In genomic region chr6:89448736-89449135, GRCm38 (mm10) we compare ENCODE assay signal across 22 mouse cellular contexts.
DNase-seq lines count a peak whose midpoint lies in the region; ATAC-seq and TF ChIP-seq lines count a peak whose summit lies in the region.
"Had no signal": no experiment of that assay in that cellular context is flagged by ENCODE, and none has a peak within 500 bp of the region (broad histone marks: within the 10 kb centered on the region; RNA-seq: fewer than 3 reads in every experiment).

No protein-coding gene starts in this region.

- no peaks in the 10 kb centered on the region for H3K9me3 ChIP-seq in liver, embryonic 15.5 days (replicated peaks)
- H3K9me3 ChIP-seq in MEL (replicated peaks; ENCODE audit: insufficient read depth, low read length), result no peaks in the 10 kb centered on the region
- no peaks in the 10 kb centered on the region for H3K9me3 ChIP-seq in limb, embryonic 14.5 days (ENCODE audit: control insufficient read depth, low read length)
- H3K9me3 ChIP-seq: forebrain, embryonic 12.5 days; heart, embryonic 13.5 days; midbrain, embryonic 12.5 days; stomach, embryonic 15.5 days had no signal

- no peak for TF ChIP-seq EP300 in MEL (IDR thresholded peaks at IDR 0.05; ENCODE audit: low read depth in 1 of 2, low read length in 2 of 2)

- no peak overlapping the region for H3K27ac ChIP-seq in liver, embryonic 15.5 days (replicated peaks)
- no peak overlapping the region for H3K27ac ChIP-seq in MEL (ENCODE audit: control insufficient read depth, low read depth, low read length)
- H3K27ac ChIP-seq in bone marrow macrophage, adult 2 months (ENCODE audit: insufficient read depth, low read depth, low read length), result peak overlapping the region; percentile 65
- H3K27ac ChIP-seq in limb, embryonic 14.5 days (replicated peaks; ENCODE audit: low read depth, low read length), result no peak overlapping the region
- H3K27ac ChIP-seq in cerebellum, adult 2 months (ENCODE audit: insufficient read depth, low read length), result no peak overlapping the region
- H3K27ac ChIP-seq: forebrain, embryonic 12.5 days; heart, embryonic 13.5 days; hindbrain, postnatal 0 days; midbrain, embryonic 12.5 days; stomach, embryonic 15.5 days had no signal

- TF ChIP-seq POLR2A in MEL (IDR thresholded peaks at IDR 0.05; ENCODE audit: control insufficient read depth in 1 of 2, insufficient read depth in 1 of 2, low read depth in 1 of 2, low read length in 2 of 2, poor library complexity in 1 of 2), result no peak
- TF ChIP-seq POLR2A in bone marrow macrophage, adult 2 months (IDR thresholded peaks at IDR 0.05; ENCODE audit: borderline replicate concordance, low read depth, low read length), result no peak
- TF ChIP-seq POLR2A in limb, embryonic 14.5 days (IDR thresholded peaks at IDR 0.05; ENCODE audit: borderline replicate concordance, extremely low read depth, insufficient read depth, insufficient read length), result no peak
- no peak for TF ChIP-seq POLR2A in cerebellum, adult 2 months (IDR thresholded peaks at IDR 0.05; ENCODE audit: borderline replicate concordance, insufficient read depth, low read length)

- ATAC-seq in liver, embryonic 15.5 days (ENCODE audit: insufficient read depth), result 0 out of 2 replicates have a peak, but pooled peaks have one; percentile 34
- no peak for ATAC-seq in limb, embryonic 14.5 days (ENCODE audit: low FRiP score, low read depth)
- ATAC-seq: hindbrain, postnatal 0 days had no signal

- no peak overlapping the region for H3K9ac ChIP-seq in liver, embryonic 15.5 days
- no peak overlapping the region for H3K9ac ChIP-seq in MEL (ENCODE audit: control insufficient read depth, low read depth, low read length, poor library complexity, severe bottlenecking)
- no peak overlapping the region for H3K9ac ChIP-seq in limb, embryonic 14.5 days (ENCODE audit: low read depth, low read length, severe bottlenecking)
- H3K9ac ChIP-seq: forebrain, embryonic 12.5 days; heart, embryonic 13.5 days; midbrain, embryonic 12.5 days; stomach, embryonic 15.5 days had no signal

- H3K4me1 ChIP-seq in liver, embryonic 15.5 days (replicated peaks), result 0 out of 2 replicates have a peak, but pooled peaks cover 3% of the 10 kb centered on the region
- H3K4me1 ChIP-seq in MEL (ENCODE audit: control insufficient read depth in 1 of 2, insufficient read depth in 2 of 2, low read length in 2 of 2), result no peaks in the 10 kb centered on the region
- H3K4me1 ChIP-seq in bone marrow macrophage, adult 2 months (ENCODE audit: control insufficient read depth, insufficient read depth, low read length), result peaks cover 61% of the 10 kb centered on the region
- peaks cover 12% of the 10 kb centered on the region for H3K4me1 ChIP-seq in limb, embryonic 14.5 days (ENCODE audit: control insufficient read depth, insufficient read depth, low read length)
- H3K4me1 ChIP-seq in cerebellum, adult 2 months (ENCODE audit: control insufficient read depth, insufficient read depth, low read length), result peaks cover 10% of the 10 kb centered on the region; the same call in 1 of the 2 replicates
- H3K4me1 ChIP-seq: stomach, embryonic 15.5 days had no signal

- no peak for TF ChIP-seq RAD21 in MEL (IDR thresholded peaks at IDR 0.05; ENCODE audit: low read depth, low read length)

- no peaks in the 10 kb centered on the region; the same call in 1 of the 2 replicates for H3K27me3 ChIP-seq in liver, embryonic 15.5 days
- no peaks in the 10 kb centered on the region for H3K27me3 ChIP-seq in MEL (ENCODE audit: control insufficient read depth in 1 of 2, insufficient read depth in 2 of 2, low read length in 2 of 2)
- no peaks in the 10 kb centered on the region for H3K27me3 ChIP-seq in limb, embryonic 14.5 days (ENCODE audit: control insufficient read depth, insufficient read depth, low read length)
- no peaks in the 10 kb centered on the region for H3K27me3 ChIP-seq in cerebellum, adult 2 months (ENCODE audit: control insufficient read depth, insufficient read depth, low read length)
- H3K27me3 ChIP-seq: forebrain, embryonic 12.5 days; heart, embryonic 13.5 days; midbrain, embryonic 12.5 days; stomach, embryonic 15.5 days had no signal

- no peak for TF ChIP-seq CTCF in MEL (IDR thresholded peaks at IDR 0.05 in 2 of 3, conservative IDR thresholded peaks at IDR 0.05 in 1 of 3; ENCODE audit: control insufficient read depth in 1 of 3, insufficient read depth in 1 of 3, low read depth in 2 of 3, low read length in 3 of 3, poor library complexity in 1 of 3, severe bottlenecking in 1 of 3)
- no peak for TF ChIP-seq CTCF in bone marrow macrophage, adult 2 months (IDR thresholded peaks at IDR 0.05; ENCODE audit: low read depth, low read length)
- no peak for TF ChIP-seq CTCF in cerebellum, adult 2 months (IDR thresholded peaks at IDR 0.05; ENCODE audit: borderline replicate concordance, insufficient read depth, low read depth, low read length)

- H3K79me2 ChIP-seq in MEL (ENCODE audit: control insufficient read depth, insufficient read depth, low read length, poor library complexity), result no peaks in the 10 kb centered on the region

- no peaks in the 10 kb centered on the region for H3K36me3 ChIP-seq in liver, embryonic 15.5 days (replicated peaks)
- H3K36me3 ChIP-seq in MEL (ENCODE audit: control insufficient read depth in 1 of 2, insufficient read depth in 2 of 2, low read length in 2 of 2), result no peaks in the 10 kb centered on the region
- H3K36me3 ChIP-seq in limb, embryonic 14.5 days (ENCODE audit: control insufficient read depth, insufficient read depth, low read length), result no peaks in the 10 kb centered on the region
- H3K36me3 ChIP-seq: forebrain, embryonic 12.5 days; heart, embryonic 13.5 days; midbrain, embryonic 12.5 days; stomach, embryonic 15.5 days had no signal

- no peak overlapping the region for H3K4me2 ChIP-seq in liver, embryonic 15.5 days
- H3K4me2 ChIP-seq in limb, embryonic 14.5 days (replicated peaks; ENCODE audit: low read depth, low read length, severe bottlenecking), result no peak overlapping the region
- H3K4me2 ChIP-seq: forebrain, embryonic 12.5 days; heart, embryonic 13.5 days; midbrain, embryonic 12.5 days; stomach, embryonic 15.5 days had no signal

- DNase-seq in liver (no peak), MEL (ENCODE audit: low read depth, low spot score) (peak; percentile 66)
- DNase-seq in limb, embryonic 14.5 days (ENCODE audit: low spot score), result peak; percentile 31
- DNase-seq in cerebellum, adult 2 months, result no peak
- no peak for DNase-seq in gastrocnemius, postnatal 4 days (ENCODE audit: low spot score in 2 of 2)
- DNase-seq: adrenal gland, postnatal 10 days; cerebellum, adult 9-10 months; heart, postnatal 4 days; kidney, adult 2 months; kidney, postnatal 14 days; layer of hippocampus, adult 9-11 months; lung, postnatal 36 days; retina, postnatal 1 day; thymus, adult 2 months had no signal

- no peak overlapping the region for H3K4me3 ChIP-seq in liver, embryonic 15.5 days (replicated peaks)
- no peak overlapping the region for H3K4me3 ChIP-seq in MEL (ENCODE audit: control insufficient read depth in 1 of 2, insufficient read depth in 1 of 2, low read depth in 2 of 2, low read length in 2 of 2)
- H3K4me3 ChIP-seq in bone marrow macrophage, adult 2 months (ENCODE audit: insufficient read depth, low read length), result no peak overlapping the region
- no peak overlapping the region for H3K4me3 ChIP-seq in limb, embryonic 14.5 days (replicated peaks; ENCODE audit: low read length)
- H3K4me3 ChIP-seq in cerebellum, adult 2 months (replicated peaks; ENCODE audit: insufficient read depth, low read depth, low read length), result no peak overlapping the region
- H3K4me3 ChIP-seq: forebrain, embryonic 12.5 days; heart, embryonic 13.5 days; midbrain, embryonic 12.5 days; myocyte; stomach, embryonic 15.5 days had no signal

- 20% methylated on average over 3 of the region's 3 CpGs for WGBS in liver, embryonic 15.5 days (ENCODE audit: insufficient replicate concordance)
- WGBS in limb, embryonic 14.5 days, result 62% methylated on average over 3 of the region's 3 CpGs
- 88% methylated on average over 3 of the region's 3 CpGs for WGBS in cerebellum, adult 2 months

TF ChIP-seq in MEL, 35 proteins besides CTCF, POLR2A, EP300 and RAD21:
- 0 out of 2 replicates have a peak, but pooled peaks have one; percentile 49 for TF ChIP-seq TBP (IDR thresholded peaks at IDR 0.05; ENCODE audit: low read depth, low read length)
- TF ChIP-seq UBTF (IDR thresholded peaks at IDR 0.05; ENCODE audit: borderline replicate concordance, insufficient read depth, low read depth, low read length), result no peak
- TF ChIP-seq MYC (IDR thresholded peaks at IDR 0.05; ENCODE audit: low read depth, low read length), result 0 out of 2 replicates have a peak, but pooled peaks have one; percentile 24
- TF ChIP-seq POLR2AphosphoS5 (IDR thresholded peaks at IDR 0.05; ENCODE audit: borderline replicate concordance, low read depth, low read length), result no peak
TF ChIP-seq in MEL: peak in this region for 2.

Comparison
In these comparisons a context has a peak if more than half of its experiments do, and no peak if none do; other contexts are left out.
1. DNase-seq: peak in MEL (single experiment) and limb, embryonic 14.5 days (single experiment); none in liver (single experiment), cerebellum, adult 2 months (0 of 2) and gastrocnemius, postnatal 4 days (0 of 2).